Mouse (Mus musculus) heart, adult 8-10 months (tissue): ENCODE results near the gene Asb15. TPM values are rescaled to one million over a fixed set of nuclear protein-coding genes. Genes with fewer than 3 reads are reported as not detected.

Experiments used
- DNase-seq: peaks from one replicate; pipeline ENCODE4 v3.0.0; 2022; ENCODE audit warnings: low spot score
- total RNA-seq, 4 experiments: library from RNA; stranded (reverse); gene quantifications; 2 replicates each; pipeline ENCODE4 v1.2.4; 2022

The Asb15 gene
- total RNA-seq, 4 experiments from 2014 or later: 54.3 to 71.9 (median 65.6) TPM

DNA sequence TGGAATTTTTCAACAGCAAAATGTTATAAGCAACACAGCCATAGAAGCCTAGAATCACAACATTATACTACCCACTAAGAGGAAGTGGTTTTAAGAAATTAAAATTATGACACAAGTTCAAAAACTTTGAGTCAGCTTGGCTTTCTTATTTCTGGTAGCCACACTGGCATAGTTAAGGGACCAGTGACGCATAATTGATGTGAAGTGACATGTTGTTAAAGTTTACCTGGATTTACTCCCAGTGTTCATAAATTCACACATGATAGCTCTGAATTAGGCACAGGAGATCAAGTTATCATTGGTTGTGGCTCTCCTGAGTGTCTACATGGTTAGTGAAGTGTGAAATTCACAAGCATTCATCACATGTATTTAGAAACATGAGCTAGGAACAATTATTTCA is 36.9 kb downstream of the Asb15 start:
- no peak for DNase-seq

DNA sequence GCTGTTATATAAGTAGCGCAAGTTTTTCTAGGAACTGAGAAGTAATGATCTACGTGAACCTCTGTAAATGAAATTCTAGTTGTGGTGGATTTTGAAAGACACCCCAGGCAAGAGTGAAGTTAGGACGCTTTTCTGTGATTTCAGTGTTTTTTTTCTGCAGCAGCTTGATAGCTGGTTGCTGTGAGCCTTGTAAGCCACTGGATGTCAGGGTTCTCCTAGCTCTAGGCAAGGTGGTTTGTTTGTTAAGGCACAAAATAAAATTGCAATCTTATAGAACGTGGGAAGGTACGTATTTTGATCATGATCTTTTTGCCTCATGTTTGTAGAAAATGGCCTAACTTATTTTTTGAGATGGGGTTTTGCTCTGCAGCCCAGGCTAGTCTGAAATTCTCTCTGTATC is 41.0 kb downstream of the Asb15 start:
- no peak for DNase-seq

DNA sequence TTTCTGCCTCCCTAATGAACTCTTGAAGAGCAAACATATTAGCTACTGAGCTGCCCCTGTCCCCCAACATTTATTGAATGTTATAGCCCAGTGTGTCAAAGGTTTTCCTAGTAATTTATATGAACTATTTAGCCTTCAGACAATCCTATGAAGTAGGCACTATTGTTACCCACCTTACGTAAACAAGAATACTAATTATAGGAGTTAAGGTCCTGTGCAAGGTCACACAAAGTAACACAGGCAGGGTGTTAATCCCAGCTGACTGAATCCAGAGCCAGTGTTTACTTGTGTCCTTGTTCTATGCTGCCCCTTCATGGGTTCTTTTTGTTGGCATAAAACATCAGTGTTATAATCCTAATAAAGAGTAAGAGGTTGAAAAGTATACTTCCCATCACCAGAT is 41.8 kb downstream of the Asb15 start:
- DNase-seq: no peak

DNA sequence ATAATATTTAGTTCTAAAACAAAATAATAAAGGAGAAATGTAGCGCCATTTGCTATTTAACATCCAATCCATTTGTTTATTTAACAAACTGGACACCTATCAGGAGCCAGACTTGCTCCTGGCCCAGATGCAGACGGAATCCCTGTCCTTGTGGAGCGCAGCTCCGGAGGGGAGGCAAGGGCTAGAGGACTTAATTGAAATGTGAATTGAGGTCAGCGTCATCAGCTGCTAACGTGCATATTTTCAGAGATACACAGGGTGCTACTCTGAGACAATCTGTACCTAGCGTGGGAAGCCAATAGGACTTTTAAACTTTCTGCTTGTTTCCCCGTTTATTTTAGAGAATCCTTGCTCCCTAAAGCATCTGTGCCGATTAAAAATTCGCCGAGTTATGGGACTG is 42.3 kb downstream of the Asb15 start:
- DNase-seq: no peak

DNA sequence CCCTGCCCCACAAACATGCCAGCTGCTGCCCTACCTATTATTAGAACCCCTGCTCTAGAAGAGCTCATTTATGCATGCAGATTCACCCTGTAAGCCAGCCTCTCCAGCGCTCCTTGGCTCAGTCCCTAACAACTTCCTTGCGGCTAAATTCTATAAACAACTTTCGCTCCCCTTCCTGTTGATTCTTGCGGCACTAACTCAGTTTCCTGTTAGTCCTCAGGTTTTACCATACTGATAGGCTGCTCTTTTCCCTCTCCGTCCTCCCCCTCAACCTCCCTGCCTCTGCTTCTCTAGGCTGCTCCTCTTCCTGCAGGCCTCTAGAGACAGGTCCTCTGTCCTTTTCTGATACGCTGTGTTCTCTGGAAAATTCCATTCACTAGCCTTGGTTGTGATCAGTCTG is 43.2 kb downstream of the Asb15 start:
- DNase-seq: peak; percentile 65

DNA sequence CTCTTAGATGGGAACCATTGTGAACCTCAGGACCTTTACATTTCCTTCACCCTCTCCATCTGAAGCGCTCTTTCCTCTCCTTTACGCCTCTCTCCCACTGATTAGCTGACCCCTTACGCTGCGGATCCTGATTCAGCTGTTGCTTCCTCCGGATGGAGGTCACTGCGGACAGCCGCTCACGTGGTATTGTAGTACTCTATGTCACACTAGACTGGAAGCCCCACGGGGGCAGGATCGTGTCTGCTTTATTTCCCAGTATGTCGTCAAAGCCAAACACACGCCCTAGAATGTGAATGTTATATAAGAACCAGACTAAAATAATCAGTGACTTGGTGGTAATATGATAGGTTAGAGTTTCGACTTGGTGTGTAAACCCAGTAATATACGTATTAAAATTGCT is 44.5 kb downstream of the Asb15 start:
- DNase-seq: no peak

DNA sequence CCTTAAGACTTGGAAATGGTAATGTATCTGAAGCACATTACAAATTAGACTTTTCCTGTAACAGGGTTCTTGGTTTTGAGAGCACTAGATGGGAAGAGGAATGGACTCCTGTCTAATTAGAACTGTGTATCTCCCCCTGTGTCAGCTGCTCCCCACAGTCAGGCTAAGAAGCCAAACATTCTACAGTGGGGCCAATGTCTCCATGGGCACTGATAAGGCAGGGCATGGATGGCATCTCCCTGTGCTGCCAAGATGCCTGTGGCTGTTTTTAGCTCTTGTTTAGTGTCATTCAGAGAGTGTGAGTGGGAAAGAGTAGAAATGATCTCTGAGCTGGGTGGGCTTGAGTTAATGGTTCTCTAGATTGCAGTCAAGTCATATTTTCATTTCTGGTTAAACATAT is 45.4 kb downstream of the Asb15 start:
- peak; percentile 62 for DNase-seq

DNA sequence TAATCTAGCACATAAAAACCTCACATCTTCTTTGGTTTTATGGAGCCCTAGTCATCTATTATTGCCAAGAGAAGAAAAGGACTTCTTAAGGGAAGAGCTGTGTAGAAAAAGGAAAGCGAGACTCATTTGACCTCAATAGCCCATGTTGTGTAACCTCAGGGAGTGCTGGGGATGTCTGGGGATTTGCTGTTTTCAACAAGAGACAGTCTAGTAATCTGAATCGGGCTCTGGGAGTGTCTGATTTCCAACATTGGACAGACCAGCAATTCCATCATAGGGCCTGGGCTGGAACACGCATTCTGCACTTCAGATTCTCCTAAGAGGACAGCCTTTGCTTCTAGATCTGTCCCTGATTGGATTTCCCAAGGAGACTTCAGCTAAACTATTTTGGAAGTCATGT is 55.5 kb downstream of the Asb15 start:
- DNase-seq: peak; percentile 63

DNA sequence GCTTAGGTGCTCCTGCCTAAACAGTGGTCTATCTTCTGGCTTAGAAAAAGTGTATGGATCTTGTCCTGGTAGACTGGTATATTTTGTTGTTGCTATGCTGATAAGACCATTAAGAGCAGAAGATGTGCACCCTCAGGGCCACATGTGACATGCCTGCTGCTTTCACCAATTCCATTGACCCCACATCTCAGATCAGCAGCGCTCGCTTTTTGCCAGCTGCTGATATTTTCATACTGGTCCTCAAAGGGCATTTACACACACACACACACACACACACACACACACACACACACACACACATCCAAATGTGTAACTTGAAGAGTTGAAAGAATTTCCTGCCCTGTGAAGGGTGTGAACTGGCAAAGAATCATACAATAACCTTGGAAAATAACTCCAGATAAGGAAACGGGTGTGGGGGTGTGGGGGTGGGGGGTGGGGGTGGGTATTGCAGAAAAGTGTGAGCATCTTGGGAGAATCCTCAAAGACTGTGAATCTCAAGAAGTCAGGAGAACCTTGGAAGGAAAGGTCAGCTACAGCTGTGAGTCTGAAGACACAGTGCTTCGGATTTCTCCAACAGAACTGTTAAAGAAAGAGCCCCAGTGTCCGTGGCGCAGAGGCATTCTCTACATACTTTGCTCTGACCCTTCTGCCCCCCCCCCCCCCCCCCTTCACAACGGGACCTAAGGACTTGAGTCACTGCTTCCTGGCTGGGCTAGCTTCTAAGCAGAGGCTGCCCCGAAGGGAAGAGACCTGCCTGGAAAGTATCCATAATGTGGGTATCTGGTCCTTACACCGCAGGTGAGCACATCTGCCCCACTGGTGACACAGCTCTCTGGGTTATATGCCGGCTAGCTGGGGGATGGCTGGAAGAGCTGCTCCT is 57.7 kb downstream of the Asb15 start:
- no peak for DNase-seq

DNA sequence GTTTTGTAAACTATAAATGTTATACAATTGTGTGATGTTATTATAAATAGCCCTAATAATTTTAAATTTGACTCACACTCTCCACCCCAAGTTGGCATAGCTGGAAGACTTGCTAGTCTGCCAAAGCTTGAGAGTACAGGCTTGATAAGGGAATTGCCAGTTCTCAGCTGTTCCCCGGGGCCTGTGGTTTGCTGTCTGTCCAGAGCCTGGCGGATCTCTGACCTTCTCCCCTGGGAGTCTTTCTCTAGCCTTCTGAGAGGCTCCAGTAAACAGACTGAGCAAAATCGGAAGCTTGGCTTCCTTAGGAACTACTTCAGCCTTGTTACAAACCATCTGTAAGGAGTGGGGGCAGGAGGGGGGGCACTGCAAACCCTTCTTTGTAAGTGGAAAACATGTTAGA is 58.9 kb downstream of the Asb15 start:
- peak; percentile 92 for DNase-seq

DNA sequence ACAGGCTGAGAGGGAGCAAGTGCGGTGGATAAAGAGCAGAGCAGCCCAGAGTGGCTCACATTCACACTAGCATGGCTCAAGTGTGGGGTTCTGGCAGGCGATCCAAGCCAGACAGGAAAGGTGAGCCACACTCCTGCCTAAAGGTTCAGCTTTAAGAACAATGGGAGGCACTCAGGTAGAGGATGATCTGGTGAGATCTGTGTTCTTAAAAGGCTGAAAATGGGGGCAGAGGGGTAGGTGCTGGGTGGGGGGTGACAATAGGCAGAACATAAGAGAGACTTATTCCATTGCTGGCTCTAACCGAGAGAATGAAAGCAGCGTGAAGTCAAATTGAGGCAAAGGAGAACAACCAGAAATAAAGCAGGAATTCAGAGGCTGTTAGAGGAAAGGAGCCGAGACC is 62.3 kb downstream of the Asb15 start:
- no peak for DNase-seq

DNA sequence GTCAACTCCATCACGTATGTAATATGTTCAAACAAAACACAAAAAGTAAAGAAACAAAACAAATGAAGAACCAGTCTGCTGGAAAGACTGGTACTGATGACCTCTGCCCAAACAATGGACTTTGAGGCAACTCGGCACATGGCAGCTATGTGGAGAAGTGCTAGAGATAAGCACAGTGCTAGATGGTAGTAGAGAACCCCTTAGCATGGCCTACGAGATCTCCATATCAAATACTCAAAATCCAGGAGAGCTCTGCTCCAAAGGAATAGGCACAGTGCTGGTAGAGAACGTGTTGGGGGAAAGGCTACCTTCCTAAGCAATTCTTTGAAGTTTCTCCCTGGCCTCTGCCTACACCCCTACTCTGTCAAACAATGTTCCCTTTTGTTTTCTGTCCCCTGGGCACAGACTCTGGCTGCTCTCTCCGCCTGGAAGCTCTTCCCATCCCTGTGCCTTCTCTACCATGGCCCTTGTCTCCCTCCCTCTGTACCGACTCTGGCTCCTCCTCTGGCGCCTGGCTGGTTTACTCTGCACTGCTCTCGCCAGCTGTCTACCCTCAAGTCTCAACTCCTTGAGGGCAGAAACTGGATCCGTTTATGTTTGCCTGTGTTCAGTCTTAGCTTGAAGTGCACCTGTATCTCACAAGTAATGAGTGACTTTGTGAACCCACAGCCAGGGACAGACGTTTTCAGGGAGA is 63.7 kb downstream of the Asb15 start:
- no peak for DNase-seq

DNA sequence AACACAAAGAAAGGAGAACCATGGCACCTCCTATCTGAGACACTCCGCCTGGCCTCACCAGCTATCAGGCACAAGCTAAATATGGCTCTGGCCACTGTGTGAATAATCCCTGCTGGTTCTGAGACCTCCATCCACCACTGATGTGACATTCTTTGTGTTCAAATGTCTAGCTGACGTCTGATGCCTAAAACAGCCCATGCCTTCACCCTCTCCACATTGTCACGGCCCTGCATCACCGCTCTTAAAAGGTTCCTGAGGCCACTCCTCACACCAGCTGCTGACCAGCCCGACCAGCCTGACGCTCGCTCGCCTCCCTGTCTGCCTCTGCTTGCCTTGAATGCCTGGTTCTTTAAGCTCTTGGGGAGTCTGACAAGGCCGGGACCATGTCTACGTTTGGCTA is 69.6 kb downstream of the Asb15 start, which contains the start of gene Lmod2:
Gene Lmod2 (plus strand): TSS at position 263 of the 400 bp plus-strand sequence.
- DNase-seq: peak; percentile 76

DNA sequence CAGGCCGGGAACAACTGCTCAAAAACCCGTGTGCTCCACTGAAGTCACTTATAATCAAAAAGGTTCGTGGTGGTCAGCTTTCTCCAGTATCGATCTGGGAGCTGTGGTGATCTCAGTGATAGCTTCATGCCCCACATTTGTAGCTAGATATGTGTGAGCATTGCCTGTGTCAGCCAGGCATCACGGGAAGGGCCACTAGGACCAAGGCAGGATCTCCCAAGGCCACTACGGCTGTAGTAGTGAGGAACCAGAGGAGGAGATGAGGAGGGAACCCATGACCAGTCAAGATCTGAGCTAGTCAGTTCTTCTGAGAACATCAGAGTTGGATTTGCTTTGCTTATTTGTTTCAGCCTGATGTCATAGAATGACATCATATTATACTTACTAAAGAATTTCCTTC is 71.2 kb downstream of the Asb15 start:
- no peak for DNase-seq

DNA sequence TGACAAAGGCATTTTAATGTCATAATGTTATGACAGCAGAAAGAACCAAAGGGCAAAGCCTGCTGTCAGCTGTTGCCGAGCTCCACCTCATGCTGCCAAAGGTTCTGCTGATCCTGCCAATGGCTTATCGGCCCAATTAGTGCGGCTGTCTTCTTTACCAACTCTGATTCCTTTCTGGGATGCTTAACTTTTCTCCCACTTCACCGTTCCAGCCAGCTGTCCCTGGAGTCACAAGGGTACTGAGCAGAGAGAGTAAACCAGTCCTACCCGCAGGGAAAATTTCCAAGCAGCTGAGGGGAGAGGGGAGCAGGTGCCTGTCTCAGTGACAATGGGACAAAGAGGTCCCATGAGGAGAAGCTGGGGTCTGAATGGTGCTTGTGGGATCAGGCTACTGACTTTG is 71.7 kb downstream of the Asb15 start:
- no peak for DNase-seq

DNA sequence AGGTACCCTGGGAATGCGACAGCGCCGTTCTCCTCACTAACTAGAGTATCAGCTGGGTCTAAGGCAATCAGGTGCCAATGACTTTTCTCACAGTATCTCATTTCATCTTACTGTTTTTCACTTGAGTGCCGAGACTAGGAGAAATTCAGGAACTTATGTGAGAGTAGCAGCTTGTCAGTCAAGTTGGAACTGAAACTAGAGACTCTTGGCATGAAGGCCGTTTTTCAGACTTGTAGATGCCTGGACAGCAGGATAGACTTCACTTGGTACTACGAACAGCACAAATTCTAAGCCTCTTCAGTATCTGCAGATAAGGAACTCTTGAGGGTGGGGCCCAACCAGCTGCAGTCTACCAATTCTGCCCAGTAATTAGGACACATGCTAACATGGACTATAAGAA is 72.2 kb downstream of the Asb15 start:
- no peak for DNase-seq

DNA sequence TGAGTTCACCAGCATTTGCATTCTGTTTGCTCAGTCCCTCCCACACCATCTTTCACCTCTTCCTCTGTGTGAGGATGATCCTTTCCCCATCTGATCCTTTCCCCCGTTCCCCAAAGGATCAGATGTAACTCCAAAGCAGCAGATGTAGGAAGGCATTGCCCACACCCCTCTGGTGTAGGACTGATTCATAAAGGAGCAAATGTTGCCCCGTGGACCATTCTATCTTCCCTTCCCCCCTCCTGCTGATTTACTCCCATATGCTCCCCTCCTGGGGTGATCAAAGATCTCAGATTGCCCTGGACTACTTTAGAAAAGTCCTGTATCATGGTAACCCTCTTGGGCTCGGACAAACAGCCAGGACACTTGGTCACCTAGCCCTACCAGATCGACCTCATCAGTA is 72.8 kb downstream of the Asb15 start:
- DNase-seq: no peak

DNA sequence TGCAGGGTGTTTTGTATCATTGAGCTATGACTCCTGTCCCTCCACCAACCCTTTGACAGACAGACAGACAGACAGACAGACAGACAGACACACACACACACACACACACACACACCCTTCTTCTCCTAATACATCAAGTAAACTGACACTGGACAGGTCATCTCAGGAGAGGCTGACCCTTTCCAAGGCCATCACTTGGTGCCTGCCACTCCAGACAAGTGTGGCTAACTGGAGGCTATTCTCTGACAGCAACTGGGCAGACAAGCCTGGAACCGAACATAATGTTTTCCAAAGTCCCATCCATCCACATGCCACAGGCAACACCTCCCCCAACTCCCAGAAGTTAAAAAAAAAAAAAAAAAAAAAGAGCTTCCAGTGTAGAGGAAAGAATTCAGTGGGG is 73.7 kb downstream of the Asb15 start:
- no peak for DNase-seq

DNA sequence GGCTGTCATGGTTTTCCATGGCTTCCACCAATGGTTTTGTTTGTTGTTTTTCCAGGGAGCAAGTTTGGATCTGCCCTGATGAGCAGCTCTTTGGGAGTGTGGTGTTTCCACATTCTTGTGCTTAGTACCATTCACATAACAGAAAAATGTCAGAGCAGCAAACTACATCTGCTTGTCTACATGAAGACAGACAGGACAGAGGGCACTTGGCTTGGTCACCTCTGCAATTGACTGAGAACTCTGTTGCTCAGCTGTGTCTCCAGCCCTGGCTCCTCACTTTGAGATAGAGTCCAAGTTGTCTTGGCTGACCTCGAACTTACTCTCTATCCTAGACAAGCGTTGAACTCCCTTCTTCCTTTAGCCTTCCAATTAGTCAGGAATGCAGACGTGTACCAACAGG is 74.4 kb downstream of the Asb15 start:
- no peak for DNase-seq

DNA sequence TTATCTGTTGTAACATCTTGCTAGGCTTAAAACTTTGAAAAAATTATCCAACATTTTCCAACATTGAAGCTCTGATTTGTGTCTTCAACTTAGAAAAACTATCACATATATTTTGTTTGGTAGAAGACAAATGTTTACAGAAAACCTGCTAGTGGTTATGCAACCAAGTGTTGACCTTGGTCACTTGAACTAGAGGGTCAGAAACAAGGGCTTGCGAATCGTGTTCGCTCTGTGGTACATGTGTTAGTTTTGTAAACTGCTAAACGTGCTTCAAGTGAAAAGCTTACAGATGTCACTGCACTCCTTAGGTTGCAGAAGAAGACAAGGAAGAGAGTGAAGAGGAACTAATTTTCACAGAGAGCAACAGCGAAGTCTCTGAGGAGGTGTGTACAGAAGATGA is 75.0 kb downstream of the Asb15 start:
- DNase-seq: no peak

DNA sequence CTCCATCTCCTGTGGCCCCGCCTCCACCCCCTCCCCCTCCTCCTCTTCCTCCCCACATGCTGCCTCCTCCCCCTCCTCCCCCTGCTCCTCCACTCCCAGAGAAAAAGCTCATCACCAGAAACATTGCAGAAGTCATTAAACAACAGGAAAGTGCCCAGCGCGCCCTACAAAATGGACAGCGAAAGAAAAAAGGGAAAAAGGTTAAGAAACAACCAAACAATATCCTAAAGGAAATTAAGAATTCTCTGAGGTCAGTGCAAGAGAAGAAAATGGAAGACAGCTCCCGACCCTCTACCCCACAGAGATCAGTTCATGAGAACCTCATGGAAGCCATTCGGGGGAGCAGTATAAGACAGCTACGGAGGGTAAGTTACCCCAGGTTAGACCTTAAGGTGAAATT is 76.3 kb downstream of the Asb15 start:
- no peak for DNase-seq

DNA sequence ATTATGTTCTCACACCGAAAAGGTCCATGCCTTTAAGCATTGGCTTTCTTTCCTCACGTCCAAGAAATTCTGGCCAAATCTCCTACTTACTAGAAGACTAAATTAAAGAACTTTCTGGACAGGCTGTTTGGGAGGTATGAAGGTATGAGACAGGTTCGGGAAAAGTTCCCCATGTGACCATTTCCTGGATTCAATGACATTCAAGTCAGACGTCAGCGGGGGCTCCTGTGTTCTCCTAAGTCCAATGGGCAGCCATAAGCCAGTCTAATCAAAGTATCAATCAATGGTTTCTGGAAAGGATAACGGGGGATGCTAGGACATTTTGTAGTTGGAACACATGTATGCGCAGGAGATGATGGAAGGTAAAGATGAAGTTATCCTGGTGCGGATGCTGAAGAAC is 77.7 kb downstream of the Asb15 start:
- no peak for DNase-seq

DNA sequence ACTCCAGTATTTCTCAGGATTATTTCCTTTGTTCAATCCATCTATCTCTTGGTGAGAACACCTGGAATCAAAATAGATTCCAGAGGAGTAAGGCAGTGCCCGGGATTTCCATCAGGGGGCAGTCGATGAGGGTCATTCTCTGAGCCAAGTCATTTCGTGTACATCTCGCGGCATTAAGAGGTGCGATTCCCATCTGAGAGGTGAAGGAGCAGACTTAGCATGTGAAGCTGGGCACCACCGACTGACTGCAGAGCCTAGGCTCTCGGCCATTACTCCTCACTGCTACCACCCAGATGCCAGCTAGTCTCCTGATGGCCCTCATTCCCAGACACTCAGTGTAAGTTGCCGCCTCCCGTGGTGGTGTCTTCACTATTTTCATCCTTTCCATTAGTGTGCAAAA is 78.6 kb downstream of the Asb15 start:
- DNase-seq: no peak
